Mouse (Mus musculus) spleen, postnatal 0 days (tissue): ENCODE measurements around the gene Cyth2. TPM values are rescaled to one million over a fixed set of nuclear protein-coding genes. Genes with fewer than 3 reads are reported as not detected.

Source experiments
- polyA plus RNA-seq: library from polyadenylated mRNA; unstranded; fragments of >200 nt; fragmentation: Nextera tagmentation; extraction: Ambion mirVana; gene quantifications from 2 replicates; pipeline ENCODE4 v1.2.1, GENCODE M21; 2015

Gene Cyth2
- polyA plus RNA-seq: 36.4 and 37.5 TPM in 2 replicates

GRCm38 (mm10) chr7:45813787-45814779 is at the start of gene Cyth2:
Gene Cyth2 (minus strand): TSS chr7:45814581.

GRCm38 (mm10) chr7:45830427-45831127 is 16.2 kb upstream of the Cyth2 start, which contains the start of gene Grwd1:
Gene Grwd1 (minus strand): TSS chr7:45830944.

GRCm38 (mm10) chr7:45824598-45824997 is 10.2 kb upstream of the Cyth2 start, which contains the start of gene Kcnj14:
Gene Kcnj14 (minus strand): TSS chr7:45824782.

GRCm38 (mm10) chr7:45784524-45785372 is 29.6 kb downstream of the Cyth2 start, which contains the start of gene Sult2b1:
Gene Sult2b1 (minus strand): TSS chr7:45784669.

GRCm38 (mm10) chr7:45783511-45784091 is 30.8 kb downstream of the Cyth2 start, which contains the start of gene Lmtk3:
Gene Lmtk3 (plus strand): TSS chr7:45783738.

Other genes starting within 250 kb of the Cyth2 start
- gene Bcat2, start 244.4 kb downstream of the Cyth2 start, polyA plus RNA-seq: 47.3 and 52.6 TPM in 2 replicates
- 0.13 TPM in 1 of 2 replicates, not detected in the other for gene Fgf21, start 199.1 kb downstream of the Cyth2 start, polyA plus RNA-seq
- not detected in 2 replicates for gene Fut1, start 197.3 kb downstream of the Cyth2 start, polyA plus RNA-seq
- gene Izumo1, start 192.8 kb downstream of the Cyth2 start, polyA plus RNA-seq: 0.06 TPM in 1 of 2 replicates, not detected in the other
- 7.4 and 9.0 TPM in 2 replicates for gene Rasip1, start 187.1 kb downstream of the Cyth2 start, polyA plus RNA-seq
- gene Mamstr, start 174.6 kb downstream of the Cyth2 start, polyA plus RNA-seq: 2.5 and 3.1 TPM in 2 replicates
- gene Fut2, start 148.2 kb downstream of the Cyth2 start, polyA plus RNA-seq: 0.10 and 0.32 TPM in 2 replicates
- gene Ntn5, start 130.6 kb downstream of the Cyth2 start, polyA plus RNA-seq: not detected in 2 replicates
- gene Sec1, start 120.2 kb downstream of the Cyth2 start, polyA plus RNA-seq: 0.10 TPM in 1 of 2 replicates, not detected in the other
- 0.72 and 1.8 TPM in 2 replicates for gene Car11, start 114.7 kb downstream of the Cyth2 start, polyA plus RNA-seq
- 2.1 and 2.9 TPM in 2 replicates for gene Dbp, start 109.5 kb downstream of the Cyth2 start, polyA plus RNA-seq
- gene Rpl18, start 99.1 kb downstream of the Cyth2 start, polyA plus RNA-seq: 888 and 898 TPM in 2 replicates
- gene Sphk2, start 96.6 kb downstream of the Cyth2 start, polyA plus RNA-seq: 9.7 and 11.7 TPM in 2 replicates
- 0.29 and 0.65 TPM in 2 replicates for gene Fam83e, start 93.4 kb downstream of the Cyth2 start, polyA plus RNA-seq
- not detected in 2 replicates for gene Spaca4, start 88.8 kb downstream of the Cyth2 start, polyA plus RNA-seq
- 0.24 TPM in 1 of 2 replicates, not detected in the other for gene Lmtk3, start 30.8 kb downstream of the Cyth2 start, polyA plus RNA-seq
- 0.42 and 0.79 TPM in 2 replicates for gene Sult2b1, start 29.9 kb downstream of the Cyth2 start, polyA plus RNA-seq
- gene Kcnj14, start 10.2 kb upstream of the Cyth2 start, polyA plus RNA-seq: 0.18 and 0.21 TPM in 2 replicates
- 30.0 and 31.3 TPM in 2 replicates for gene Grwd1, start 16.4 kb upstream of the Cyth2 start, polyA plus RNA-seq
- 24.3 and 27.4 TPM in 2 replicates for gene Kdelr1, start 58.2 kb upstream of the Cyth2 start, polyA plus RNA-seq
- 0.19 and 0.33 TPM in 2 replicates for gene Grin2d, start 63.8 kb upstream of the Cyth2 start, polyA plus RNA-seq
- 1.4 and 1.5 TPM in 2 replicates for gene Syngr4, start 82.1 kb upstream of the Cyth2 start, polyA plus RNA-seq
- 3.2 and 4.1 TPM in 2 replicates for gene Tmem143, start 82.4 kb upstream of the Cyth2 start, polyA plus RNA-seq
- gene Emp3, start 106.8 kb upstream of the Cyth2 start, polyA plus RNA-seq: 170 and 224 TPM in 2 replicates
- gene Ccdc114, start 109.5 kb upstream of the Cyth2 start, polyA plus RNA-seq: 2.6 and 4.1 TPM in 2 replicates
- gene Abcc6, start 215.7 kb upstream of the Cyth2 start, polyA plus RNA-seq: 0.02 and 0.05 TPM in 2 replicates
- gene Nomo1, start 219.1 kb upstream of the Cyth2 start, polyA plus RNA-seq: 18.8 and 21.1 TPM in 2 replicates